Mouse (Mus musculus) urinary bladder, postnatal 36 days (tissue): ENCODE measurements around the gene Slc9c1.
A peak's percentile ranks its signal among the peaks of the same experiment; 100 is the strongest.

Experiments used
- DNase-seq, 2 experiments: peaks; one replicate each; pipeline ENCODE4 v3.0.0; 2022; ENCODE audit warnings: low spot score in 2 of 2, mixed read lengths in 1 of 2

Gene Slc9c1

DNA sequence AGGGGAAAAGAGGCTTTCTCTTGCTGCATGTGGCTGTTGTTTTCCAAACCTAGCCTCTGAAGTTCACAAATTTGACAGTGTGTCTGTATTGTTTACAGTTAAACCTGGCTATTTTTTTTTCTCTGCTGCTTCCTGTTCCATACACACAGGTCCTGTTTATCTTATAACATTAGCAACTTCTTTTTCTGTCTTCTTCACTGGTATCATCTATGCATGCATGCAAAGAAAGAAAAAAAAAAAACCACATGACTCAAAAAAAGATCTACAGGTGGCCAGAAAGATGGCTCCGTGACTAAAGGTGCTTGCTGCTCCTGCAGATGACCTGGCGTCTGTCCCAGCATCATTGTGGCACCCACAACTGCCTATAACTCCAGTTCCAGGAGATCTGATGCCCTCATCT is 90.2 kb downstream of the Slc9c1 start:
- DNase-seq, result no peak

DNA sequence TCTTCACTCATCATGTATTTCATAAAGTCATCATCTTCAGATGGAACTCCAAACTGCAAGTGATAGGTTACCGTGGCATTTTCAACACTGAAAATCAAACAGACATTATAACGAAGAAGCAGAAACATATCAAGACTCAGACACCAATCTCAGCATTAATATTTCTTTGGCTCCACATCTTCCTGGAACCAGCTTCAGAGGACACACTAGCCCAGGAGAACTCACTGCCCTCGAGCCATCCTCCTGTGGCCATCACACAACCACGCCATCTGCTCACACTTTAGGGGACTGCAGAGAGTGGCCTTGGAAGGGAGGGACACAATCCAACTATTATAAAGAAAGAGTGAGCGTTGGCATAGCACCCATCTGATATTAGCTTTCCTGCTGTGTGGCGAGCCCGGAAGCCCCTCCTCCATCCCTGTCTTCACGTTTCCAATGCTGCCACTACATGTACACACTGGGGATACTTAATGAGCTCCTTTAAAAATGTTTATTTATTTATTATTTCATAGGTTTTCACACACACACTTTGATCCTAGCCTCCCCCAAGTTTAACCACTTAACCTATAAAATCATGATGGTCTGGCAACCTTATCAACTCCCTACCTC is 94.5 kb downstream of the Slc9c1 start:
- no peak for DNase-seq

DNA sequence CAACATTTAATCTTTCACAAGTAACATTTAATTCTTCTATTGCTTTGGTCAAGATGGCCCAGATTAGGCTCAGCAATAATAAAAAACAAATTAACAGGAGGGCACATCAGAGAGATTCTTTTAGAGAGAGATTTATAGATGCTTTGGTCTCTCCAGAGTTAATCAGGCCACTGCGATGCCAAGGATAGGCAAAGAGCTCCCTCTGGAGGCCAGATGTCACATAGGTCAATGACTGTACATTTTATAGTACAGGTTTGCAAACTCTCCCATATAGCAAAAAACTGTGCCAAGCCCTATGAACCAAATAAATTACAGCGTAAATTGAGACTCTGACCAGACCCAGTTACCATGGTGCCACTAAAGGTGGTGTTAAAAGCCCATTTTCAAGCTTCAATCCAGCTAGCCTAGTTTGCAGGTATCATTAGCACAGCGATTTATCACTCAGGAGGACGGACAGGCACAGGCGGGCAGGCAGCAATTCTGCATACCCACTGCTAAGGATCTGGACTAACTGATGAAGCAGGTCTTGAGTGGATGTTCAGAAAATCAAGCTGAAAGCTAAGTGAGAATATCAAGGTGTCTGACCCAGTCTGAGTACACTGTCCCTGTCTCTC is 95.3 kb downstream of the Slc9c1 start:
- DNase-seq, result peak; percentile 45 to 54

DNA sequence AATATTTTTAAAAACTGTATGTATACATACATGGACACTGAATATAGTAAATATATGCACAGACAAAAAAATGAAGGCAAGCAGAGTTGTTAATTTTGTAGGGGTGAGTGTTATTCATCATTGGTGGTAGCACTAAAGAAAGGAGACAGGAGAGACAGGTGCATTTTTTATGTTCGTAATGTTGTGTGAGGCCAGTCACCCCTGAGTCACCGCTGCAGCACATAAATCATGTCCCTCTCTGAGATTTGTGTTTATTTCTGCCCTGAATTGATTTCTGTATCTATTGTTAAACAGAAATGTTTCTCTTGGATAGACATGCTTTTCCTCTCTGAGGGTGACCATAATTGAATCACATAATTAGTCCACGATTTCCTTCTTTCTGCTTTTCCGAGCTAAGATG is 97.3 kb downstream of the Slc9c1 start:
- DNase-seq, result no peak

DNA sequence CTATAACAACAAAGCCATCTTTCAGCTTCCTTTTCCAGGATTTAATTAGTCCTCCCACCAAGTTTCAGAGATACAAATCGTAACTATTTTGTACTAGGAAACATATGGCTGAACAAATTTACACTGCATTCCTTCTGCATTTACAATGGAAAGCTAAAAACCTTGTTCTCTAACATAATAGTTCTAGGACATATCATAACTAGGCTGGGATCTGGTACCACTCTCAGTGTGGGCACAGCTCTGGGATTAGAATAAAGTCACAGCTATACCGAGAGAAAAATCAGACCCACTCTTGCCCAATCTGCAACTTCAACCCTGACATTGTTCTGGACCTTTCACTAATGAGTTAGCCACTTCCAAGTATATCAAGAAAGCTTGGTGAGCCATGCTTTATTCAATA is 100.7 kb downstream of the Slc9c1 start:
- no peak for DNase-seq

DNA sequence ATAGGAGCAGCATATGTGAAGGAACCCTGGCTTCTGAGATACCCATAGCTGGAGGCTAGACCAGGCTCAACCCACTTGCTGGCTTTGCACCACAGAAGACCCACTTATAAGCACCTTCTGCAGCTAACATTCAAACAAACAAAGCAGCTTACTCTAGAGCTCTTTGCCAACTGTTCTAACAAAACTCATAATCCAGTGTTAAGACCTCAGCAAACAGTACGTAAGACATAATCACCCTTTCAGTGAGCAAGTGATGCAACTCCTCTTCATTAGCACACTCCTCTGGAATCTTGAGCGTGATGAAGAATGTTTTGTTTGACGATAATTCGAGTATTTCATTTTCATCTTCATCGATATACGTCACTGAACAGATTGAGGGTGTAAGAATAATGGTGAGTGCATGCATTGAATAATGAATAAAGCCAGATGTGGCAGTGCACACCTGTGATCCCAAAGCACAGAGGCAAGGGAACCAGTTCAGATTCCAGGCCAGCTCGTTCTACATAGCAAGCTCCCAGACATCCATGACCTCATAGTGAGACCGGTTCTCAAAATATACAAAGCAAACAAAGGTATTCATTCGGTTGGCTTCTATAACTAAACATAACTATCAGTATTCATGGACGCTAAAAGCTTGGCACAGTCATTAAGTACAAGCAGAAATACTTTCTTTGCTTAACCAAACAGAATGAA is 105.1 kb downstream of the Slc9c1 start:
- DNase-seq, result no peak

DNA sequence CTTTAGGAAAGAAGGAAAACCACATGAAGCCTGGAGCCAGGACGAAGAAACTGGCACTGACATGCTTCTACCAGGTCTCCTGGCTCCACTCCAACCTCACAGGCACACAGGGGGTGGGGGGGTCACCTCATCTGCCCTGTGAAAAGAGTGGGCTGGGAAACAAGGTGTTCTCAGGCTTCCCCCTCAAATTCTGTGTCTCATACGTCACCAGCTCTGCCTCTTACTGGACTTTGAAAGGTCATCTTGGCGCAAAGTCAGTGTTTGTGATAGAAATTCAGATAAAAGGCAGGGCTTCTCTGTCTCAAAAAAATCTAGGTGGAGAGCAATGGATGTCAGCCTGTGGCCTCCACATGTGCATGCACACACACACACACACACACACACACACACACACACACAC is 106.2 kb downstream of the Slc9c1 start:
- no peak for DNase-seq

DNA sequence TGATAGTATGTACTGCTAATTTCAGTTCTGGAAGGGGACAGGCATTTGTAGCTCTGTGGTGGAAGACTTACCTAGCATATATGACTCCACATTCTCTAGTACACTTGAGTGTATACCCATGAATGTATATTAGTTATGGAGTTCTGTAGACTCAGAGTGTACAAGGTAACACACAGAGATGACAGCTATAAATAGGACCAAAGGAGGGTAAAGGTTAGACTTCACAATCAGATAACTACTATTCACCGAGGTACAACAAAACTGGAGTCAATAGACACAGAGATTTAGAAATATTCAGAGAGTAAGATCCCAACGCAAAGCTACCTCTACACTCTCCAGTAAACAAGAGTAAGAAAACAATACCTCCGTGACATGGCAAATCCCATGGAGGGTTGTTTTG is 108.8 kb downstream of the Slc9c1 start:
- no peak for DNase-seq

DNA sequence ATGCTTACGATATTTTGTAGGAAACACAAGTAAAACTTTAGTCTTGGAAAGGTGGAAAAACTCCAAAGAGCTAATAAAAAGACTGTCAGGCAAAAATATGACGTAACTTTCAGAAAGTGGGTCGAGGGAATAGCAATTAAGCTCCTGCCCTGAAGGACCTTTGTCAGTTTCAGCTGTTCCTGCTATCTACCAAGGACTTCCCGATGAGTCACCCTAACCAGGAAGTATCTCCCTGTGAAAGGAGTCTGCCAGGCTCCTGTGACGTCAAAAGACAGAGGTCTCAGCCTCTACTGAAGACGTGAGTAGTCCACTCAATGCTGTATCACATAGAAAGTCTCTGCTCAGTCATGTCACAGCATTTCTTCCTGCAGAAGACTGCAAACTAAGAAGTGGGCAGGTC is 109.3 kb downstream of the Slc9c1 start:
- no peak for DNase-seq

DNA sequence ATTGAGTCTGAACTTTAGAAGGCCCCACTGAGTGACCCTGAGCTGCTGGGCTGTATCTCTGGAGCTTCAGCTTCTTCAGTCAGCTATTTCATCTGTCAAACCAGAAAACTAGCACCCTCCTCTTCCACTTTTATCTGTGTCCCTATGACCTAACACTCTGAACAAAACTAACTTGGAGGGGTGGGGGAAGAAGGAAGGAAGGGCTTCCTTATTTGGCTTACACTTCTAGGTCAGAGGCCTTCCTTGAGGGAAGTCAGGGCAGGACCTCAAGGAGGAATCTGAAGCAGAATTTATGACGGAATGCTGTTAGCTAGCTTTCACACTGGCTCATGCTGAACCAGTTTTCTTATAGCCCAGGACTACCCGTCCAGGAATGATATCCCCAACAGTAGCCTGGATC is 116.4 kb downstream of the Slc9c1 start:
- no peak for DNase-seq

DNA sequence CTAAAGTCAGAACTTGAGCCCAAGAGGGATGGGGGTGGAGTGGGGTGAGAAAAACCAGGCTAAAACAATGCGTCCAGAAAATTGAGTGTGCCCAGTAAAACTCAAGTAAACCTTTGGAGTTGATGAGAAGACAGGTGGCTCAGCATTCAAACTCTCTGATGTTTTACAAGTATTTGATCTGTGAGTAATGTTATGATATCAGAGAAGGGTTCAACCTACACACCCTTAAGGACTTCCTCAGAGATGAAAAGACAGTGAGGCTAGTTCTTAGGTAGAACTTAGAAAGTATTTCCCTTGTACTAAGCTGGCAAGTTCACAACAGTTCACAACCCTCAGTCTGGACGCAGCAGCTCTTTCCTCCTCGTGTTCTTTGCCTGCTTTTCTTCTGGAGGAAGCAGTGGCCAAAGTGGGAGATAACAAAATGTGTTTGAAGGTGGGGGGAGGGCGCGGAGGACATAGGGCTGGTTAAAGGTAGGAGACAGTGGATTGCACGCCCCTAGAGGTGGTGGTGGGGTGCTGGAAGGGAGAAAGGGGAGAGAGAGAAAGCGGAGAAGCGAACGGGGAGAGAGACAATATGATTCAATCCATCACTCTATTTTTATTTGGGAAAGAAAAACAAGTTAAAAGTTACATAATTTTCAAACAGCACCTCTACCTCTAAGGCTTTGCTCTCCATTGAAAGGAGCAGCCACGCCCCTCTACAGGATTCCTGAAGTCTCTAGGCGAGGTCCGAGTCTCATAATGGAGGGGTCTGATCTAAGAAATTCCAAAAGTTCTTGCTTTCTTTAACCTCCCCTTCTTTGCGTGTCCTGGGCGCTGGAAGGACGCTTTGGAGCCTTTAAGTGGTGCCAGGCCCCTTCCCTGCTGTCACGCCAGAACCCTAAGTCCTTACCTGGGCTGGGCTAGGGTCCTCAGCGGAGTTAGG is 118.2 kb downstream of the Slc9c1 start:
- DNase-seq, result no peak

DNA sequence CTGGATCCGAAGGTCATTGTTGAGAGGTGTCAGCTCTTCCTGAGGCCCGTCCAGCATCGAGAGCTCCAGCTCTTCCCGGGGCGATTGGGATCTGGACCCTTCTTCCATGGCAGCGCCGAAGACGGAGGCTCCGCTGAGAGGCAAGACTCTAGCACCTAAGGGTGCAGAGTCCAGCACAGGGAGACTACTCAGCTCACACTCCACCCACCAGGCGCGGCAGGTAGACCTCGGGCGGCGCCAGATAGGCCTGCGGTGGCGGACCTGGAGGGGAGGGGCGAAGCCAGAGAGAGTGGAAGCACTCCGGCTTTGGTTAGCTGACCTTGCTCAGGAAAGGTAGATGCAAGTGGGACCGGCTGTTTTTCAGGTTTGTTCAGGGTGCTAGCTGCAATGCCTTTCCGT is 118.8 kb downstream of the Slc9c1 start, which contains the start of gene BC016579:
TSS of gene BC016579 (minus strand) at position 135 of the 399 bp plus-strand sequence.
- peak; percentile 27 to 40 for DNase-seq

DNA sequence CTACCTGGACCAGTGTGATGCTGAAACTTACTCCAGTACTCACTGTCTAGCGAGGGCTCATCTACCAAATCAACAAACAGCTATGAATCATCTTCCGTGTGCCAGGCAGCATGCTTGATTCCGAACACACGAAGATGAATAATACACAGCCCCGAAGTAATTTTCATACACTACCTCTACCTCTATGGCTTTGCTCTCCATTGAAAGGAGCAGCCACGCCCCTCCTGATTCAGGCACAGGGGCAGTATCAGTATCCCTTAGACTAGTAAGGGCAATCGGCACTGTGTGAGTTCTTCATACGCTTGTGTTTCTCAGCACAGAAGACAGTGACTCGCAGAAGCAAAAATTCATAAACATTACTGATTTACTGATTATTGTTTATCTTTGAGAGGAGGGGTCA is 119.4 kb downstream of the Slc9c1 start:
- DNase-seq, result no peak
